Mouse (Mus musculus): ENCODE measurements around the gene Telo2. TPM values are rescaled to one million over a fixed set of nuclear protein-coding genes. Genes with fewer than 3 reads are reported as not detected.

Gene Telo2
- total RNA-seq, 1 experiment from 2014 or later, result 44.4 TPM

DNA sequence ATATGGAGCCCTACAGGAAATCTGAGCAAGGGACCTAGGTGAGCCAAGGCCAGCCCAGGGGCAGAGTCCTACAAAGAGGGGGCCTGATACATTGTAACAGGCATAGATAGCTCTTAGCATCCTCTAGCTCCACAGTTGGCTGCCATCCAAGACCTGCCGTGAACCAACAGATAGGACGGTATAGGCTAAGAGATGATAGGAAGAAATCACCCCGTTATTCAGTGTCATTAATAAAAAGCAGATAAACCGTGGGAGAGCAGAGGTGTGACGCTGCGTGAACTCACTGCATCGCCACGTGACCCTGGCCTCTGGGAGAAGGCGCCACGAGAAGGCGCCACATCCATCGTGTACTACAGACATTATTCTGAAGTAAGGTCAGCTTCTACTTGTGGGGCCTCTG lies 51.9 kb downstream of the Telo2 start:
- no peak for ATAC-seq (replicated peaks; ENCODE audit: low read depth, poor library complexity, severe bottlenecking)

DNA sequence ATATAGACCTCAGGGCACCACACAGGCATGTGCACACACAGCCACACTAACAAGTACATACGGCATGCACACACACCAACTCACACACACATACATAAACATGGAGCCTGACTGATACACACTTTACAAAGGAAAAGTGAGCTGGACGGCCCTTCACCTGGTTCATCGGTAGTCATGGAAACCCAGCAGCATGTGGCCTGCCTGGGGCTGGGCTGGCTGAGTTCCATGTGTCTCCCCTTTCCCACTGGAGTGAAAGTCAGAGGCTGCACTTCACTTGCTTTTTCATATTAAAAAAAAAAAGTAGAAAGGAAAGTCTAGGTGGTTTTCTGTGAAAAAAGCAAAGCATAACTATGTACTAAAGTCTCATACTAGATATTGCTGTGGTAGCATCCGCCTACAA lies 52.5 kb downstream of the Telo2 start:
- ATAC-seq (replicated peaks; ENCODE audit: low read depth, poor library complexity, severe bottlenecking), result no peak

DNA sequence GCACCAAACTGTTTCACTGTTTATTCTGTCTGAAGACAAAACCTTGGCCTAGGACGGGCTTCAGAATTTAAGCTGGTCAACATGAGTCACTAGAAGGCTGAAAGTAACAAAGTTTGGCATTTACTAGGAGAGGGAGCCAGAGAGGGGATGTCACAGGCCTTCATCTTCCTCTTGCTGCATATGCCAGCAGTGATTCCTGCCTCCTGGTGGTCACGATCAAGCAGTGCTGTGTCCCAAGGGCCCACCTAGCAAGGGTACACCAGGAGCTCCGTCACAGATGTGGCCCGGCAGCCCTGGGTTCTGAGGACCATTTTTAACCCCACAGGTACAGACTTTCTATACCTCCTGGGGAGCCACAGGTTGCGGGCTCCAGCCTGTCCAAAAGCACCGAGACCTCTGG lies 58.7 kb downstream of the Telo2 start:
- no peak for ATAC-seq (replicated peaks; ENCODE audit: low read depth, poor library complexity, severe bottlenecking)

DNA sequence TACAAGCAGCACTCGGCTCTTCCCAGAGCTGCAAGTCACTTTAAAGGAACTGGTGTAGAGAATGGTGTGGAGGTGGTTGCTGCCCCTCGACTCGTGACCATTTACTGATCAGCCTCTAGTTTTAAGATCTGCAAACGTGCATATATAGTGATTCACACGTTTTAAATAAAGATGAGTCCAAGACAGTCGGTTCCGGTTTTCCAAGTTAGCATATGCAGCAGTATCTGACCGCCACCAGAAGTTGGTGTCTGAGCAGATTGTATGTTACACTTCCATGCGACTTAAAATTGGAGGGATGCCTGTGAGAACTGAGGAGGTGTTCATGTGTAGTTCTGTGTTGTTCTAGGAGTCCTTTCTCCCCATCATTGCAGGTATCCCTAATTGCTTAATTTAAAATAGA lies 62.5 kb downstream of the Telo2 start:
- ATAC-seq (replicated peaks; ENCODE audit: low read depth, poor library complexity, severe bottlenecking), result no peak

Other genes starting within 250 kb of the Telo2 start
- gene Igfals, start 250.0 kb downstream of the Telo2 start, total RNA-seq (2017), result not detected in 2 replicates
- gene Nubp2, start 229.6 kb downstream of the Telo2 start, total RNA-seq (2017), result 35.6 and 45.6 TPM in 2 replicates
- 14.8 and 21.5 TPM in 2 replicates for gene Spsb3, start 229.3 kb downstream of the Telo2 start, total RNA-seq (2017)
- 9.2 and 22.7 TPM in 2 replicates for gene Eme2, start 220.9 kb downstream of the Telo2 start, total RNA-seq (2017)
- gene Mrps34, start 220.9 kb downstream of the Telo2 start, total RNA-seq (2017), result 21.6 and 22.0 TPM in 2 replicates
- gene Nme3, start 219.5 kb downstream of the Telo2 start, total RNA-seq (2017), result 35.0 and 36.0 TPM in 2 replicates
- 21.0 and 33.2 TPM in 2 replicates for gene Mapk8ip3, start 179.0 kb downstream of the Telo2 start, total RNA-seq (2017)
- 89.7 and 100 TPM in 2 replicates for gene Jpt2, start 155.3 kb downstream of the Telo2 start, total RNA-seq (2017)
- 10.5 and 14.8 TPM in 2 replicates for gene Cramp1l, start 100.2 kb downstream of the Telo2 start, total RNA-seq (2017)
- 21.6 and 41.7 TPM in 2 replicates for gene Ift140, start 99.9 kb downstream of the Telo2 start, total RNA-seq (2017)
- gene Tmem204, start 32.4 kb downstream of the Telo2 start, total RNA-seq (2017), result not detected in 2 replicates
- gene Ptx4, start 4.8 kb upstream of the Telo2 start, total RNA-seq (2017), result not detected in 2 replicates
- gene Clcn7, start 17.4 kb upstream of the Telo2 start, total RNA-seq (2017), result 4.1 and 7.3 TPM in 2 replicates
- gene Ccdc154, start 46.5 kb upstream of the Telo2 start, total RNA-seq (2017), result 0.09 TPM in 1 of 2 replicates, not detected in the other
- gene Gm38655, start 59.5 kb upstream of the Telo2 start, total RNA-seq (2017), result not detected in 2 replicates
- 10.9 and 11.6 TPM in 2 replicates for gene BC003965, start 68.6 kb upstream of the Telo2 start, total RNA-seq (2017)
- 6.9 and 15.5 TPM in 2 replicates for gene Unkl, start 72.4 kb upstream of the Telo2 start, total RNA-seq (2017)
- gene Gnptg, start 124.2 kb upstream of the Telo2 start, total RNA-seq (2017), result 13.6 and 14.3 TPM in 2 replicates
- 30.2 and 34.1 TPM in 2 replicates for gene Tsr3, start 124.2 kb upstream of the Telo2 start, total RNA-seq (2017)
- 0.59 and 2.6 TPM in 2 replicates for gene Baiap3, start 140.4 kb upstream of the Telo2 start, total RNA-seq (2017)
- gene Ube2i, start 158.7 kb upstream of the Telo2 start, total RNA-seq (2017), result 313 and 322 TPM in 2 replicates
- 1.2 and 1.5 TPM in 2 replicates for gene Prss34, start 182.4 kb upstream of the Telo2 start, total RNA-seq (2017)
- gene Prss28, start 192.7 kb upstream of the Telo2 start, total RNA-seq (2017), result not detected in 2 replicates
- not detected in 2 replicates for gene Prss29, start 202.7 kb upstream of the Telo2 start, total RNA-seq (2017)
- gene Tpsab1, start 229.6 kb upstream of the Telo2 start, total RNA-seq (2017), result not detected in 2 replicates